Mouse (Mus musculus) neural tube, embryonic 11.5 days (tissue): ENCODE data around the gene Sh3glb1. TPM values are rescaled to one million over a fixed set of nuclear protein-coding genes. Genes with fewer than 3 reads are reported as not detected.

Experiments
- ATAC-seq: fragments of 200-750 bp; cut with Nextera tagmentation; 2 replicates; pipeline ENCODE4 v1.8.0; 2017; ENCODE audit warnings: moderate number of reproducible peaks, mild to moderate bottlenecking, moderate TSS enrichment, moderate library complexity; ENCODE audit not compliant: insufficient read depth, low FRiP score, low TSS enrichment
- DNase-seq: peaks from one replicate; pipeline ENCODE4 v3.0.0-alpha.2; 2015; ENCODE audit warnings: low spot score
- H3K27ac ChIP-seq: fragments of 300-500 bp; sonication (generic); 2 replicates; pipeline ENCODE4 v1.5.1; 2014; ENCODE audit warnings: low read depth, mild to moderate bottlenecking, low read length
- H3K27me3 ChIP-seq: fragments of 300-500 bp; sonication (generic); 2 replicates; pipeline ENCODE4 v1.6.1; 2014; ENCODE audit warnings: mild to moderate bottlenecking, low read length, mixed read lengths; ENCODE audit not compliant: control insufficient read depth, insufficient read depth
- H3K36me3 ChIP-seq: fragments of 300-500 bp; sonication (generic); 2 replicates; pipeline ENCODE4 v1.6.1; 2014; ENCODE audit warnings: mild to moderate bottlenecking, low read length, moderate library complexity, mixed read lengths; ENCODE audit not compliant: control insufficient read depth, insufficient read depth
- H3K4me1 ChIP-seq: fragments of 300-500 bp; sonication (generic); 2 replicates; pipeline ENCODE4 v1.6.1; 2014; ENCODE audit warnings: low read length, mixed read lengths; ENCODE audit not compliant: control insufficient read depth, insufficient read depth
- H3K4me2 ChIP-seq: fragments of 300-500 bp; sonication (generic); 2 replicates; pipeline ENCODE4 v1.6.1; 2014; ENCODE audit warnings: low read depth, mild to moderate bottlenecking, moderate library complexity
- H3K4me3 ChIP-seq: fragments of 300-500 bp; sonication (generic); 2 replicates; pipeline ENCODE4 v1.5.1; 2014; ENCODE audit warnings: low read depth, low read length
- H3K9ac ChIP-seq: fragments of 300-500 bp; sonication (generic); 2 replicates; pipeline ENCODE4 v1.6.1; 2014; ENCODE audit warnings: mild to moderate bottlenecking, low read length
- H3K9me3 ChIP-seq: fragments of 300-500 bp; sonication (generic); 2 replicates; pipeline ENCODE4 v1.6.1; 2016; ENCODE audit warnings: low read length; ENCODE audit not compliant: control insufficient read depth
- WGBS: fragments of 180-500 bp; shearing (Covaris S2); extraction: QIAGEN DNeasy Blood & Tissue Kit; methylation state at CpG from one replicate; pipeline ENCODE4 v1.1.7; 2014; 5-methylcytosine and 5-hydroxymethylcytosine counted together
- polyA plus RNA-seq: library from polyadenylated mRNA; unstranded; fragments of >200 nt; fragmentation: Nextera tagmentation; extraction: Ambion mirVana; gene quantifications from 2 replicates; pipeline ENCODE4 v1.2.1, GENCODE M21; 2014

Sh3glb1 gene
- polyA plus RNA-seq, 1 experiment from 2014 or later: 123 TPM

DNA sequence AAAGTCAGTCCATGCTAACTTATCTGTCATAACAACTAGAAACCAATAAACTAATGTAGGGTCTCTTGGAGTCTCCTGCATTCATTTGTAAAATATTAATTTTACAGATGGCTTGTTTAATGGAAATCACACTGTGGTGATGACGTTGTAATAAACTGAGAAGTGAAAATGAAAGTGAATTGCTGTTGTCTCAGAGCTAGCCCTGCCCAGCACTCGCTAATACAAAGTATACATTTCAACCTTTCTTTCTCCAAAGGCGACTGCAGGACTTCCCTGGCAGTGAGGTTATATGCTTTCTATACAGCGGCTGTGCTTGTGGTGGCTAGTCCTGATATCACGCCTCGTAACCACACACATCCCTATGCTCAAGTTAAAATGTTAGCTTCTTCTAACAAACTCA is 16.2 kb downstream of the Sh3glb1 start:
- H3K4me3 ChIP-seq: no peak overlapping the region
- ATAC-seq (no peak), DNase-seq (no peak)
- no peak overlapping the region for H3K27ac ChIP-seq
- H3K27me3 ChIP-seq: no peaks in the 10 kb centered on the region
- WGBS: 91% methylated on average over 6 of the region's 6 CpGs
- no peak overlapping the region for H3K9ac ChIP-seq
- peaks cover 2% of the 10 kb centered on the region; the same call in 1 of the 2 replicates for H3K36me3 ChIP-seq
- H3K4me2 ChIP-seq: no peak overlapping the region
- no peaks in the 10 kb centered on the region for H3K4me1 ChIP-seq
- no peaks in the 10 kb centered on the region for H3K9me3 ChIP-seq

DNA sequence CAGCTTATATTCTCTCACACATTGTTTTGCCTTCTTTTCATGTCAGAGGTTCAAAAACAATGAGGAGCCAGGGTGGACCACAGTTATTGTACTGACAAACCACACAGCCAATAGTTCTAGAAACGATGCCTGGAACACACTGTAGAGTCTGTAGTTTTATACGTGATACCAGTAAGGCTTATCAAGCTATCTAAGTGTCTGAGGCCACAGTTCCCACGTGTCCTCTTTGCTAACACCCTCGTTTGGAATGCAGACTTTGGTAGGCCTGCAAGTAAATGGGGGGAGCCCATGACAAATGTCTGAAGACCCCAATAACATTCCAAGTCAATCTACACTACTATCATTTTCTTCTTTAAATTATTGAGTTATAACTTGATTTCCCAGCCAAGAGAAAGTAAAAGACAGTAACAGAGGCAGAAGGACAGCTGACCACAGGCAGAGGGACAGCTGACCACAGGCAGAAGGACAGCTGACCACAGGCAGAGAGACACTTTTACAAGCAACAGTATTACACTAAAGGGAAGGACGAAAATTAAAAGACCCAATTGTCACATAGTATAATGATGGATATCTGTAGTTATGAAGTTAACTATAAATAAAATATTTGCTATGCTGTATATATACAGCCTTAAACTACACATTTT is 21.2 kb downstream of the Sh3glb1 start:
- Histone ChIP-seq H3K4me3 (no peak overlapping the region), H3K4me1 (no peaks in the 10 kb centered on the region), H3K9ac (no peak overlapping the region), H3K27me3 (no peaks in the 10 kb centered on the region), H3K4me2 (no peak overlapping the region), H3K36me3 (peaks cover 9% of the 10 kb centered on the region), H3K9me3 (no peaks in the 10 kb centered on the region), H3K27ac (no peak overlapping the region)
- no peak for ATAC-seq
- no peak for DNase-seq
- 91% methylated on average over 5 of the region's 5 CpGs for whole genome bisulfite sequencing

DNA sequence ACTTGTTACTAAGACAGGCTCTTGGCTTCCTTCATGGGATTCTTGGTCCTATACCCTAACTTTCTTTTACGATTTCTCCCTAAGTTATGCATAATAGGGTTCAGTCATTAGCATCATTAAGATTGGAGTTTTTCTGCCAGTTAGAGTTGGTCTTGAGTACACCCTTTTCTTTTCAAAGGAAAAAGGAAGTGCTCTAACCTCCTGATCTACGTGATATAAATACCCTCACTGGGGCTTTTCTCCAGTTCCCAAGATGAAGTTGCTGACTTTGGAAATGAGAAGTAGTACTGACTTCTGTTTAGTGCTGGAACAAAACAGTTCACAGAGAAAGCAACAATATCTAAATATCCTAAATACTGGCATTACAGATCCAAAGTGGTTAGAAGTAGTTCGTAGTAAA is 22.2 kb downstream of the Sh3glb1 start:
- Histone ChIP-seq H3K4me3 (no peak overlapping the region), H3K9ac (no peak overlapping the region), H3K9me3 (no peaks in the 10 kb centered on the region), H3K36me3 (peaks cover 13% of the 10 kb centered on the region), H3K4me2 (no peak overlapping the region), H3K27me3 (no peaks in the 10 kb centered on the region), H3K4me1 (no peaks in the 10 kb centered on the region), H3K27ac (no peak overlapping the region)
- no peak for DNase-seq
- ATAC-seq: no peak
- 93% methylated on average over 3 of the region's 3 CpGs for WGBS

DNA sequence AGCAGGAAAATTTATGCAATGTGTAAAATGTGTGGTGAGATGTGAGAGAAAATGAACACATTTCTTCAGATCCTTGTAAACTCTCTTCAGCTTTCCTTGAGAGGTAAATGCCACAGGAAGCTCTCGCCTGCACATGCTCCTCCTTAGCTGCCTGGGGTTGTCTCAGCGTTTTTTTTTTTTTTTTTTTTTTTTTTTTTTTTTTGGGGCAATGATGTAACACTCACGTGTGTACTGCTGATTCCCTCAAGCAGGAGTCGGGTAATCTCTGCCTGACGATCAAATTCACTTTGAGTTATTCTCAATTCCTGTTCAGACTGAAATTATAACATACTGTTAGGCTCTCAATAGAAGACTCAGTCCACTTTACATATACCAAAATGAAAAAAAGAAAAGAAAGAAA is 23.0 kb downstream of the Sh3glb1 start:
- no peaks in the 10 kb centered on the region for H3K4me1 ChIP-seq

DNA sequence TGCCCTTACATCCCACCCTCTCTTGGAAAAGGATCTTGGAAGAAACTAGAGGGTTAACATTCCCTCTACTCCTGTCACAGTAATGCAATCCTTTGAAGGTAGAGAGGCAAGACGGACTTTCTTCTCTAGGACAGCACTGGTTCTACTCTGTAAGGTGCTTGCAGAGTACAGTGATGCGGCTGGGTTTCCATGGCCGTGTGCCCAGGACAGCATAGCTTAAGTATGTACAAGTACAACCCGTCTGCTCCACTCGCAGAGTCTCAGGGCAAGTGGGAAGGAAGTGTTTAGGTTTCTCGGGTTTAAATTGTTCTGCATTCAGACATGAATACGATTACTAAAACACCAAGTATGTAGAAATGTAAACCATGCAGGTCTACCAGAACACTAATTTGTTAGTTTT is 25.2 kb downstream of the Sh3glb1 start:
- WGBS: 91% methylated on average over 7 of the region's 7 CpGs
- Histone ChIP-seq H3K4me3 (no peak overlapping the region), H3K9me3 (no peaks in the 10 kb centered on the region), H3K27ac (no peak overlapping the region), H3K4me1 (no peaks in the 10 kb centered on the region), H3K36me3 (peaks cover 11% of the 10 kb centered on the region), H3K27me3 (no peaks in the 10 kb centered on the region), H3K4me2 (no peak overlapping the region), H3K9ac (no peak overlapping the region)
- no peak for DNase-seq
- ATAC-seq: no peak

More for the DNA sequence above, 23.0 kb downstream of the Sh3glb1 start:
- Histone ChIP-seq H3K4me3 (no peak overlapping the region), H3K9ac (no peak overlapping the region), H3K27me3 (no peaks in the 10 kb centered on the region), H3K4me2 (no peak overlapping the region), H3K9me3 (no peaks in the 10 kb centered on the region), H3K27ac (no peak overlapping the region), H3K36me3 (peaks cover 13% of the 10 kb centered on the region)
- 81% methylated on average over 5 of the region's 5 CpGs for WGBS
- no peak for DNase-seq
- no peak for ATAC-seq

DNA sequence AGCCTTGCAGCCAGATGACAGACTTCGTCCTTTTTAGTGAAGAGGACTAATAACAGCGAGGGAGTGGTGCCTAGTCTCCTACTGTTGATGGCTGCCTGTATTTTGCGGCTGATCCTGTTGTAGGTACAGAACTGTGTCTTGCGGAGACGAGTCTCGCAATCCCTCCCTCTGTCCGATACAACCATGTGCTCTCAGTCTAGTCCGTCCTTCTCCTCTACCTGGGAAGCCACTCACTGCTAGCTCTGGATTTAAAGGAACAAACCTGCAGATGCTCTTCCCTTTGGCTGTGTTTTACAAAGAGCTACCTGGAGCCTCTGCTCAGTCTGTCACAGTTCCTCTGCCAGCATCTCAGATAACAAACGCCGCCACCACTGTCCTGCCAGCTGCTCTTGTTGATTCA is 26.1 kb downstream of the Sh3glb1 start:
- DNase-seq (no peak), ATAC-seq (no peak)
- Histone ChIP-seq H3K4me1 (no peaks in the 10 kb centered on the region), H3K9ac (no peak overlapping the region), H3K36me3 (peaks cover 11% of the 10 kb centered on the region), H3K27me3 (no peaks in the 10 kb centered on the region), H3K9me3 (no peaks in the 10 kb centered on the region), H3K4me3 (no peak overlapping the region), H3K4me2 (no peak overlapping the region), H3K27ac (no peak overlapping the region)
- 94% methylated on average over 10 of the region's 10 CpGs for WGBS

DNA sequence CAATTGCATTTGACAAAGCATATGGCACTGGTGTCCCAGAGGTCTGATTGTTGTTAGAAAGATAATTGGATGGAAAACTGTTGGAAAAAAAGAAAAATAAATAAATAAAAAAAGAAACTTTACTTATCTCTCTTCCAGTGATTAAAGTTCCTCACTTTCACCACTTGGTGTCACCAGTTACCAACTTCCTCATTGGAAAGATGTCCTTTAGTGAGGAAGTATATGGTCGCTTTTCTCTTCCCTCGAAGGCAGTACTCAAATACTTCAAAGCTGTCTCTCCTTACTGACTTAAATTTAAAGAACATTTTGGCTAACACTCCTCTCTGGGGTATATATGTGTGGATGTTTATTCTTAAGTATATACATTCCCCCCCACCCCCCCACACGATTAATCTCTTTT is 28.1 kb downstream of the Sh3glb1 start:
- Histone ChIP-seq H3K4me3 (no peak overlapping the region), H3K9me3 (no peaks in the 10 kb centered on the region), H3K4me2 (no peak overlapping the region), H3K27me3 (no peaks in the 10 kb centered on the region), H3K36me3 (peaks cover 11% of the 10 kb centered on the region), H3K4me1 (no peaks in the 10 kb centered on the region), H3K27ac (no peak overlapping the region), H3K9ac (no peak overlapping the region)
- ATAC-seq: no peak
- WGBS: 69% methylated on average over 3 of the region's 3 CpGs
- DNase-seq: no peak

DNA sequence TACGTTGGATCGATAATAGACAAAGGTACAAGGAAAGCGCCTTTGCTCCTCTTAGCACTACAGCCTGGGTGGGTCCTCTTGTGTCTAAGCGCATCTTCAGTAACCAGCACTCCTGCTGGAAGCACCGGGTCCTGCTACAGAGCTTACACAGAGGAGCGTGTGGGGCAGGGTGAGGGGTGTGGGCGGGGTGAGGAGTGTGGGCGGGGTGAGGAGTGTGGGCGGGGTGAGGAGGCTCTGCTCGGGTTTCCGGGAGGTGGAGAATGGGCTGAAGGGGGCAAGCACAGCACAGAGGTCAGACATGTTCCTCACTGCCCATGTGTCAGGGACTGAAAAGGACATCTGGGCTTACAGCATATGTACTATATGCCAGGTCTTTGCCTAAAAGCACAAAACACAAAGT is 30.9 kb downstream of the Sh3glb1 start:
- H3K9ac ChIP-seq: no peak overlapping the region
- peak; percentile 61 for DNase-seq
- peaks cover 4% of the 10 kb centered on the region for H3K36me3 ChIP-seq
- no peaks in the 10 kb centered on the region for H3K4me1 ChIP-seq
- ATAC-seq: peak; percentile 81
- H3K9me3 ChIP-seq: no peaks in the 10 kb centered on the region
- WGBS: 11% methylated on average over 11 of the region's 11 CpGs
- H3K4me2 ChIP-seq: no peak overlapping the region
- no peak overlapping the region for H3K27ac ChIP-seq
- no peak overlapping the region for H3K4me3 ChIP-seq
- H3K27me3 ChIP-seq: no peaks in the 10 kb centered on the region

DNA sequence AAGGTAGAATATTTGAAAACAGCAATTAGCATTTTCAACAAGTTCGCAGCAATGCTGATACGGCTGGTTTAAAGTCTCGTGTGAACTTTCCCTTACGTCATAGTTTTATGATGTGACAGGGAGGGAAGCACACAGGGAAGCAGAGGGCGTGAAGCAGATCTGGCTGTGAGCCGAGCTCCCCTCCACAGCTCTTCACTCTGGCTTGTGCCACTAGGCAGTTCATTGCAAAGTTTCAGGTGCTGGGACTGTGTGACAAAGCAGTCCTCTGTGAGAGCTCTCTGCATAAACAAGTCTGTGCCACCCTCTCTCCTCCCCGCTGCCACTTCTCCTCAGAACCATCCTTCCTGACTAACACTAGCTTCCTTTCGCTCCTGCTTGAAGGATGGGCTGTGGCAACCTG is 31.9 kb downstream of the Sh3glb1 start:
- 0 out of 2 replicates have a peak, but pooled peaks have one; percentile 16 for ATAC-seq
- H3K4me1 ChIP-seq: no peaks in the 10 kb centered on the region
- no peak overlapping the region for H3K9ac ChIP-seq
- DNase-seq: no peak
- WGBS: 77% methylated on average over 8 of the region's 8 CpGs
- H3K4me2 ChIP-seq: no peak overlapping the region
- no peaks in the 10 kb centered on the region for H3K9me3 ChIP-seq
- H3K36me3 ChIP-seq: peaks cover 2% of the 10 kb centered on the region; the same call in 1 of the 2 replicates
- no peaks in the 10 kb centered on the region for H3K27me3 ChIP-seq
- H3K27ac ChIP-seq: no peak overlapping the region
- no peak overlapping the region for H3K4me3 ChIP-seq
